Mouse (Mus musculus) heart, embryonic 14.5 days (tissue): ENCODE results near the gene Atp7a. TPM values are rescaled to one million over a fixed set of nuclear protein-coding genes. Genes with fewer than 3 reads are reported as not detected.
"Not testable (repeated sequence)": the region's sequence is repeated elsewhere in the genome, so short reads cannot be mapped to it uniquely, and the experiment has no call there.

Experiments
- ATAC-seq: fragments of 200-750 bp; cut with Nextera tagmentation; 2 replicates; pipeline ENCODE4 v1.8.0; 2017; ENCODE audit warnings: low read depth, moderate TSS enrichment; ENCODE audit not compliant: insufficient number of reproducible peaks, insufficient read depth, low FRiP score
- H3K27ac ChIP-seq, 2 experiments: fragments of 200-500 bp in 1 of 2; fragments of 300-500 bp in 1 of 2; sonication (generic) in 1 of 2; replicated peaks in 1 of 2; 2 replicates each; pipeline ENCODE4 v1.5.1; 2012 to 2014; ENCODE audit warnings: low read depth in 2 of 2, low read length in 2 of 2, control low read depth in 1 of 2, mild to moderate bottlenecking in 1 of 2, mixed read lengths in 1 of 2; ENCODE audit not compliant: control insufficient read depth in 1 of 2, insufficient read depth in 1 of 2
- H3K27me3 ChIP-seq: fragments of 300-500 bp; sonication (generic); 2 replicates; pipeline ENCODE4 v1.6.1; 2014; ENCODE audit warnings: mild to moderate bottlenecking, low read length, control low read depth; ENCODE audit not compliant: control insufficient read depth, insufficient read depth
- H3K36me3 ChIP-seq: fragments of 300-500 bp; sonication (generic); 2 replicates; pipeline ENCODE4 v1.6.1; 2014; ENCODE audit warnings: mild to moderate bottlenecking, control low read depth, low read length, mixed read lengths; ENCODE audit not compliant: control insufficient read depth, insufficient read depth
- H3K4me1 ChIP-seq, 2 experiments: fragments of 200-500 bp in 1 of 2; fragments of 300-500 bp in 1 of 2; sonication (generic) in 1 of 2; 2 replicates each; pipeline ENCODE4 v1.6.1; 2012 to 2014; ENCODE audit warnings: low read length in 2 of 2, control low read depth in 1 of 2, mixed read lengths in 1 of 2; ENCODE audit not compliant: control insufficient read depth in 2 of 2, insufficient read depth in 2 of 2
- H3K4me2 ChIP-seq: fragments of 300-500 bp; sonication (generic); 2 replicates; pipeline ENCODE4 v1.6.1; 2014; ENCODE audit warnings: mild to moderate bottlenecking, low read length
- H3K4me3 ChIP-seq, 2 experiments: fragments of 200-500 bp in 1 of 2; fragments of 300-500 bp in 1 of 2; sonication (generic) in 1 of 2; 2 replicates each; pipeline ENCODE4 v1.5.1; 2012 to 2014; ENCODE audit warnings: low read length in 2 of 2, mild to moderate bottlenecking in 2 of 2, control low read depth in 1 of 2, low read depth in 1 of 2, moderate library complexity in 1 of 2; ENCODE audit not compliant: control insufficient read depth in 1 of 2, insufficient read depth in 1 of 2
- H3K9ac ChIP-seq: fragments of 300-500 bp; sonication (generic); 2 replicates; pipeline ENCODE4 v1.6.1; 2014; ENCODE audit warnings: mild to moderate bottlenecking, low read length
- H3K9me3 ChIP-seq: fragments of 300-500 bp; sonication (generic); 2 replicates; pipeline ENCODE4 v1.6.1; 2016; ENCODE audit warnings: low read length, control low read depth; ENCODE audit not compliant: control insufficient read depth
- WGBS: fragments of 180-500 bp; shearing (Covaris S2); extraction: QIAGEN DNeasy Blood & Tissue Kit; methylation state at CpG from one replicate; pipeline ENCODE4 v1.1.7; 2014; 5-methylcytosine and 5-hydroxymethylcytosine counted together
- polyA plus RNA-seq: library from polyadenylated mRNA; unstranded; fragments of >200 nt; fragmentation: Nextera tagmentation; extraction: Ambion mirVana; gene quantifications from 2 replicates; pipeline ENCODE4 v1.2.1, GENCODE M21; 2014

Atp7a gene
- polyA plus RNA-seq: 16.6 and 17.1 TPM in 2 replicates

- 17% methylated on average over 36 of the region's 36 CpGs for WGBS
- peak; percentile 96 for ATAC-seq
These were observed at the start of gene Atp7a for GRCm38 (mm10) chrX:106026418-106027342. TSS of gene Atp7a (plus strand) at chrX:106027276.

GRCm38 (mm10) chrX:106001605-106002004, 25.5 kb upstream of the Atp7a start:
- H3K4me1 ChIP-seq: no peaks in the 10 kb centered on the region
- H3K4me2 ChIP-seq: no peak overlapping the region
- H3K36me3 ChIP-seq: peaks cover 18% of the 10 kb centered on the region
- no peak overlapping the region for H3K27ac ChIP-seq
- 62% methylated on average over 1 of the region's 1 CpGs for WGBS
- no peak overlapping the region for H3K4me3 ChIP-seq
- no peaks in the 10 kb centered on the region for H3K27me3 ChIP-seq
- H3K9me3 ChIP-seq: no peaks in the 10 kb centered on the region
- no peak overlapping the region for H3K9ac ChIP-seq
- ATAC-seq: no peak

More at GRCm38 (mm10) chrX:106026418-106027342, at the start of gene Atp7a:
- Histone ChIP-seq H3K27ac (peak within 1 kb of the TSS; percentile 81 to 84), H3K27me3 (no peaks in the 10 kb centered on the region), H3K4me2 (peak within 1 kb of the TSS; percentile 62), H3K9ac (peak within 1 kb of the TSS; percentile 71), H3K4me1 (no peaks in the 10 kb centered on the region; a peak in 1 of 4 replicates), H3K4me3 (peak within 1 kb of the TSS; percentile 53 to 76), H3K9me3 (no peaks in the 10 kb centered on the region), H3K36me3 (peaks cover 11% of the 10 kb centered on the region)

GRCm38 (mm10) chrX:106010762-106011161, 16.3 kb upstream of the Atp7a start:
- Histone ChIP-seq H3K27ac (peak overlapping the region in 1 of 2 experiments; percentile 91; a peak in 1 of 4 replicates), H3K4me1 (peaks cover 2 to 4% of the 10 kb centered on the region in 2 experiments; a peak in 3 of 4 replicates), H3K9ac (peak overlapping the region; percentile 80), H3K36me3 (no peaks in the 10 kb centered on the region), H3K4me3 (peak overlapping the region; percentile 58 to 76), H3K4me2 (peak overlapping the region; percentile 64), H3K9me3 (no peaks in the 10 kb centered on the region), H3K27me3 (no peaks in the 10 kb centered on the region)
- WGBS: 8% methylated on average over 3 of the region's 3 CpGs
- no peak for ATAC-seq

- peaks cover 2 to 4% of the 10 kb centered on the region in 2 experiments; a peak in 3 of 4 replicates for H3K4me1 ChIP-seq
- peak within 1 kb of the TSS; percentile 58 to 76 for H3K4me3 ChIP-seq
- 12% methylated on average over 45 of the region's 45 CpGs for WGBS
- H3K36me3 ChIP-seq: no peaks in the 10 kb centered on the region
- H3K9ac ChIP-seq: peak within 1 kb of the TSS; percentile 80
- peak within 1 kb of the TSS; percentile 91 to 92 for H3K27ac ChIP-seq
- H3K27me3 ChIP-seq: no peaks in the 10 kb centered on the region
- H3K9me3 ChIP-seq: no peaks in the 10 kb centered on the region
- peak within 1 kb of the TSS; percentile 64 for H3K4me2 ChIP-seq
- ATAC-seq: peak; percentile 88
These were observed 15.5 kb upstream of the Atp7a start, which contains the start of gene Magt1 for GRCm38 (mm10) chrX:106011465-106012159. TSS of gene Magt1 (minus strand) at chrX:106011906.

- 60% methylated on average over 3 of the region's 3 CpGs for WGBS
- H3K27ac ChIP-seq: peak overlapping the region; percentile 82 to 90; a peak in 3 of 4 replicates
- no peak overlapping the region; a peak in 1 of 4 replicates for H3K4me3 ChIP-seq
- H3K9me3 ChIP-seq: no peaks in the 10 kb centered on the region
- peak overlapping the region; percentile 62 for H3K4me2 ChIP-seq
- H3K36me3 ChIP-seq: 0 out of 2 replicates have a peak, but pooled peaks cover 2% of the 10 kb centered on the region
- no peak for ATAC-seq
- no peaks in the 10 kb centered on the region for H3K27me3 ChIP-seq
- peaks cover 2 to 4% of the 10 kb centered on the region in 2 experiments; a peak in 3 of 4 replicates for H3K4me1 ChIP-seq
- peak overlapping the region; percentile 60 for H3K9ac ChIP-seq
These were observed 14.5 kb upstream of the Atp7a start for GRCm38 (mm10) chrX:106012559-106012958.

- ATAC-seq: no peak
- Histone ChIP-seq H3K4me2 (no peak overlapping the region), H3K9ac (no peak overlapping the region), H3K36me3 (0 out of 2 replicates have a peak, but pooled peaks cover 3% of the 10 kb centered on the region), H3K9me3 (no peaks in the 10 kb centered on the region), H3K4me3 (no peak overlapping the region), H3K4me1 (peaks cover 2 to 4% of the 10 kb centered on the region in 2 experiments; a peak in 3 of 4 replicates), H3K27ac (no peak overlapping the region), H3K27me3 (no peaks in the 10 kb centered on the region)
- 24% methylated on average over 2 of the region's 2 CpGs for WGBS
These were observed 13.9 kb upstream of the Atp7a start for GRCm38 (mm10) chrX:106013217-106013616.

GRCm38 (mm10) chrX:106014741-106015377, 12.2 kb upstream of the Atp7a start:
- H3K4me1 ChIP-seq, H3K9me3 ChIP-seq, ATAC-seq, H3K27me3 ChIP-seq, H3K27ac ChIP-seq, H3K4me3 ChIP-seq, H3K4me2 ChIP-seq, H3K9ac ChIP-seq: not testable (repeated sequence)
- 65% methylated on average over 2 of the region's 2 CpGs for WGBS
- peaks cover 16% of the 10 kb centered on the region for H3K36me3 ChIP-seq
